Mouse (Mus musculus) olfactory bulb, adult 2 months (tissue): ENCODE data around the gene Kcnt2.

Source experiments
- CTCF ChIP-seq: fragments of 200-500 bp; IDR thresholded peaks from 2 replicates; pipeline ENCODE4 v1.5.1; 2012; ENCODE audit warnings: low read depth, mild to moderate bottlenecking, low read length, moderate library complexity; ENCODE audit not compliant: insufficient read depth
- POLR2A ChIP-seq: fragments of 200-500 bp; IDR thresholded peaks from 2 replicates; pipeline ENCODE4 v1.6.1; 2012; ENCODE audit warnings: mild to moderate bottlenecking, low read depth, low read length, moderate library complexity; ENCODE audit not compliant: insufficient read depth

GRCm38 (mm10) chr1:140451461-140451860 lies 205.5 kb downstream of the Kcnt2 start:
- TF ChIP-seq CTCF (no peak), POLR2A (no peak)
